Mouse (Mus musculus): ENCODE measurements around the gene Foxa3. TPM values are rescaled to one million over a fixed set of nuclear protein-coding genes. Genes with fewer than 3 reads are reported as not detected.
"Not testable (repeated sequence)": the region's sequence is repeated elsewhere in the genome, so short reads cannot be mapped to it uniquely, and the experiment has no call there.

Foxa3 gene
- polyA plus RNA-seq (2012; rRNA removed) (12.2 and 13.9 TPM in 2 replicates), polyA plus RNA-seq (2014; fragmentation: Nextera tagmentation; extraction: Ambion mirVana) (25.7 and 26.5 TPM in 2 replicates)

- DNase-seq (ENCODE audit: low read depth in 3 of 3, low spot score in 3 of 3) (no peak), ATAC-seq (ENCODE audit: insufficient read depth) (peak; percentile 43)
- Histone ChIP-seq H3K36me3 (replicated peaks; ENCODE audit: control insufficient read depth, insufficient read depth, low read depth) (no peaks in the 10 kb centered on the region), H3K4me1 (replicated peaks; ENCODE audit: control insufficient read depth in 2 of 2, insufficient read depth in 2 of 2, low read length in 1 of 2) (peaks cover 11 to 17% of the 10 kb centered on the region in 2 experiments), H3K4me3 (ENCODE audit: insufficient read depth in 1 of 2, low read depth in 2 of 2, low read length in 2 of 2) (peak within 1 kb of the TSS; percentile 74 to 89), H3K9me3 (ENCODE audit: control insufficient read depth, low read length) (no peaks in the 10 kb centered on the region), H3K9ac (replicated peaks) (peak within 1 kb of the TSS; percentile 89), H3K27me3 (ENCODE audit: control insufficient read depth, insufficient read depth, low read length) (peaks cover 32% of the 10 kb centered on the region), H3K4me2 (ENCODE audit: low read depth) (peak within 1 kb of the TSS; percentile 77), H3K27ac (no peak within 1 kb of the TSS)
- peak; percentile 50 for TF ChIP-seq CTCF (IDR thresholded peaks at IDR 0.05; ENCODE audit: low read depth)
- no peak for TF ChIP-seq EP300 (IDR thresholded peaks at IDR 0.05; ENCODE audit: low read depth)
- 4% methylated on average over 30 of the region's 30 CpGs for WGBS (ENCODE audit: insufficient replicate concordance)
Measured at GRCm38 (mm10) chr7:19023357-19023814, at the start of gene Foxa3. TSS of gene Foxa3 (minus strand) at chr7:19023538.

- peaks cover 15% of the 10 kb centered on the region for H3K27me3 ChIP-seq (ENCODE audit: control insufficient read depth, insufficient read depth, low read length)
Measured at GRCm38 (mm10) chr7:19071024-19071423, 47.7 kb upstream of the Foxa3 start.

GRCm38 (mm10) chr7:19069500-19069899 lies 46.2 kb upstream of the Foxa3 start:
- no peak overlapping the region for H3K4me3 ChIP-seq (ENCODE audit: insufficient read depth in 1 of 2, low read depth in 2 of 2, low read length in 2 of 2)
- peaks cover 30% of the 10 kb centered on the region for H3K27me3 ChIP-seq (ENCODE audit: control insufficient read depth, insufficient read depth, low read length)
- no peaks in the 10 kb centered on the region for H3K36me3 ChIP-seq (replicated peaks; ENCODE audit: control insufficient read depth, insufficient read depth, low read depth)
- no peak for DNase-seq (ENCODE audit: low read depth in 3 of 3, low spot score in 3 of 3)
- TF ChIP-seq EP300 (IDR thresholded peaks at IDR 0.05; ENCODE audit: low read depth) (no peak), CTCF (IDR thresholded peaks at IDR 0.05; ENCODE audit: low read depth) (peak; percentile 80)
- WGBS (ENCODE audit: insufficient replicate concordance): 39% methylated on average over 3 of the region's 3 CpGs
- H3K9ac ChIP-seq (replicated peaks): no peak overlapping the region
- no peak for ATAC-seq (ENCODE audit: insufficient read depth)
- no peaks in the 10 kb centered on the region for H3K9me3 ChIP-seq (ENCODE audit: control insufficient read depth, low read length)
- H3K27ac ChIP-seq: no peak overlapping the region
- H3K4me1 ChIP-seq (replicated peaks; ENCODE audit: control insufficient read depth in 2 of 2, insufficient read depth in 2 of 2, low read length in 1 of 2): no peaks in the 10 kb centered on the region
- no peak overlapping the region for H3K4me2 ChIP-seq (ENCODE audit: low read depth)

More at GRCm38 (mm10) chr7:19071024-19071423, 47.7 kb upstream of the Foxa3 start:
- H3K9me3 ChIP-seq (ENCODE audit: control insufficient read depth, low read length); H3K4me3 ChIP-seq (ENCODE audit: insufficient read depth in 1 of 2, low read depth in 2 of 2, low read length in 2 of 2); H3K27ac ChIP-seq; H3K36me3 ChIP-seq (replicated peaks; ENCODE audit: control insufficient read depth, insufficient read depth, low read depth); H3K9ac ChIP-seq (replicated peaks); ATAC-seq (ENCODE audit: insufficient read depth); H3K4me2 ChIP-seq (ENCODE audit: low read depth); H3K4me1 ChIP-seq (replicated peaks; ENCODE audit: control insufficient read depth in 2 of 2, insufficient read depth in 2 of 2, low read length in 1 of 2); DNase-seq (ENCODE audit: low read depth in 3 of 3, low spot score in 3 of 3): not testable (repeated sequence)
- WGBS (ENCODE audit: insufficient replicate concordance): 27% methylated on average over 3 of the region's 3 CpGs
- TF ChIP-seq CTCF (IDR thresholded peaks at IDR 0.05; ENCODE audit: low read depth): peak; percentile 42; the same call in 1 of the 2 replicates

GRCm38 (mm10) chr7:19068707-19069106 lies 45.4 kb upstream of the Foxa3 start:
- no peak for ATAC-seq (ENCODE audit: insufficient read depth)
- Histone ChIP-seq H3K27ac (no peak overlapping the region), H3K9ac (replicated peaks) (no peak overlapping the region), H3K4me1 (replicated peaks; ENCODE audit: control insufficient read depth in 2 of 2, insufficient read depth in 2 of 2, low read length in 1 of 2) (no peaks in the 10 kb centered on the region), H3K9me3 (ENCODE audit: control insufficient read depth, low read length) (no peaks in the 10 kb centered on the region), H3K4me2 (ENCODE audit: low read depth) (no peak overlapping the region), H3K36me3 (replicated peaks; ENCODE audit: control insufficient read depth, insufficient read depth, low read depth) (no peaks in the 10 kb centered on the region), H3K27me3 (ENCODE audit: control insufficient read depth, insufficient read depth, low read length) (peaks cover 29% of the 10 kb centered on the region), H3K4me3 (ENCODE audit: insufficient read depth in 1 of 2, low read depth in 2 of 2, low read length in 2 of 2) (no peak overlapping the region)
- 1% methylated on average over 2 of the region's 2 CpGs for WGBS (ENCODE audit: insufficient replicate concordance)
- DNase-seq (ENCODE audit: low read depth in 3 of 3, low spot score in 3 of 3): peak; percentile 48 to 69 (median 56)
- TF ChIP-seq EP300 (IDR thresholded peaks at IDR 0.05; ENCODE audit: low read depth): no peak
- peak; percentile 81 for TF ChIP-seq CTCF (IDR thresholded peaks at IDR 0.05; ENCODE audit: low read depth)

GRCm38 (mm10) chr7:19067935-19068334 lies 44.6 kb upstream of the Foxa3 start:
- Histone ChIP-seq H3K36me3 (replicated peaks; ENCODE audit: control insufficient read depth, insufficient read depth, low read depth) (no peaks in the 10 kb centered on the region), H3K9ac (replicated peaks) (no peak overlapping the region), H3K27me3 (ENCODE audit: control insufficient read depth, insufficient read depth, low read length) (peaks cover 29% of the 10 kb centered on the region), H3K4me1 (replicated peaks; ENCODE audit: control insufficient read depth in 2 of 2, insufficient read depth in 2 of 2, low read length in 1 of 2) (no peaks in the 10 kb centered on the region), H3K9me3 (ENCODE audit: control insufficient read depth, low read length) (no peaks in the 10 kb centered on the region), H3K4me2 (ENCODE audit: low read depth) (no peak overlapping the region), H3K4me3 (ENCODE audit: insufficient read depth in 1 of 2, low read depth in 2 of 2, low read length in 2 of 2) (no peak overlapping the region), H3K27ac (no peak overlapping the region)
- ATAC-seq (ENCODE audit: insufficient read depth) (no peak), DNase-seq (ENCODE audit: low read depth in 3 of 3, low spot score in 3 of 3) (no peak)
- 60% methylated on average over 14 of the region's 14 CpGs for WGBS (ENCODE audit: insufficient replicate concordance)
- TF ChIP-seq EP300 (IDR thresholded peaks at IDR 0.05; ENCODE audit: low read depth): no peak
- no peak for TF ChIP-seq CTCF (IDR thresholded peaks at IDR 0.05; ENCODE audit: low read depth)
